Mouse (Mus musculus) neural tube, embryonic 14.5 days (tissue): ENCODE measurements around the gene Rabgap1l. TPM values are rescaled to one million over a fixed set of nuclear protein-coding genes. Genes with fewer than 3 reads are reported as not detected.

Experiments used
- ATAC-seq: fragments of 200-750 bp; cut with Nextera tagmentation; 2 replicates; pipeline ENCODE4 v1.8.0; 2017; ENCODE audit warnings: low read depth, mild to moderate bottlenecking, moderate TSS enrichment, moderate library complexity
- H3K27ac ChIP-seq: fragments of 300-500 bp; sonication (generic); 2 replicates; pipeline ENCODE4 v1.5.1; 2014; ENCODE audit warnings: low read depth, mild to moderate bottlenecking, control low read depth, low read length, moderate library complexity, mixed read lengths
- H3K27me3 ChIP-seq: fragments of 300-500 bp; sonication (generic); 2 replicates; pipeline ENCODE4 v1.6.1; 2014; ENCODE audit warnings: low read length; ENCODE audit not compliant: control insufficient read depth, insufficient read depth
- H3K36me3 ChIP-seq: fragments of 300-500 bp; sonication (generic); 2 replicates; pipeline ENCODE4 v1.6.1; 2014; ENCODE audit warnings: low read length, mixed read lengths; ENCODE audit not compliant: control insufficient read depth, insufficient read depth
- H3K4me1 ChIP-seq: fragments of 300-500 bp; sonication (generic); 2 replicates; pipeline ENCODE4 v1.6.1; 2014; ENCODE audit warnings: low read length; ENCODE audit not compliant: control insufficient read depth, insufficient read depth
- H3K4me2 ChIP-seq: fragments of 300-500 bp; sonication (generic); 2 replicates; pipeline ENCODE4 v1.6.1; 2014; ENCODE audit warnings: mild to moderate bottlenecking, low read depth, low read length, control low read depth
- H3K4me3 ChIP-seq: fragments of 300-500 bp; sonication (generic); 2 replicates; pipeline ENCODE4 v1.5.1; 2014; ENCODE audit warnings: low read depth, low read length, control low read depth, mixed read lengths
- H3K9ac ChIP-seq: fragments of 300-500 bp; sonication (generic); replicated peaks from 2 replicates; pipeline ENCODE4 v1.6.1; 2014; ENCODE audit warnings: low read depth, mild to moderate bottlenecking, control low read depth, low read length, mixed read lengths
- H3K9me3 ChIP-seq: fragments of 300-500 bp; sonication (generic); 2 replicates; pipeline ENCODE4 v1.6.1; 2016; ENCODE audit warnings: low read length; ENCODE audit not compliant: control insufficient read depth
- WGBS: fragments of 180-500 bp; shearing (Covaris S2); extraction: QIAGEN DNeasy Blood & Tissue Kit; methylation state at CpG from one replicate; pipeline ENCODE4 v1.1.7; 2014; 5-methylcytosine and 5-hydroxymethylcytosine counted together
- polyA plus RNA-seq: library from polyadenylated mRNA; unstranded; fragments of >200 nt; fragmentation: Nextera tagmentation; extraction: Ambion mirVana; gene quantifications from 2 replicates; pipeline ENCODE4 v1.2.1, GENCODE M21; 2014

Rabgap1l gene
- polyA plus RNA-seq, 1 experiment from 2014 or later, result 61.3 TPM

GRCm38 (mm10) chr1:160281337-160282084, 511.5 kb downstream of the Rabgap1l start:
- no peaks in the 10 kb centered on the region for H3K27me3 ChIP-seq
- no peak overlapping the region for H3K4me2 ChIP-seq
- H3K36me3 ChIP-seq, result no peaks in the 10 kb centered on the region
- ATAC-seq, result no peak
- H3K4me3 ChIP-seq, result no peak overlapping the region
- 60% methylated on average over 3 of the region's 3 CpGs for WGBS
- no peak overlapping the region for H3K27ac ChIP-seq
- H3K9ac ChIP-seq, result no peak overlapping the region
- H3K9me3 ChIP-seq, result no peaks in the 10 kb centered on the region
- H3K4me1 ChIP-seq, result no peaks in the 10 kb centered on the region

GRCm38 (mm10) chr1:160280603-160281002, 512.4 kb downstream of the Rabgap1l start:
- no peak overlapping the region for H3K4me3 ChIP-seq
- H3K9me3 ChIP-seq, result no peaks in the 10 kb centered on the region
- WGBS, result 81% methylated on average over 4 of the region's 4 CpGs
- no peak overlapping the region for H3K27ac ChIP-seq
- no peaks in the 10 kb centered on the region for H3K36me3 ChIP-seq
- no peak overlapping the region for H3K9ac ChIP-seq
- no peaks in the 10 kb centered on the region for H3K4me1 ChIP-seq
- no peak for ATAC-seq
- H3K27me3 ChIP-seq, result no peaks in the 10 kb centered on the region
- H3K4me2 ChIP-seq, result no peak overlapping the region

GRCm38 (mm10) chr1:160277940-160278682, 514.9 kb downstream of the Rabgap1l start:
- ATAC-seq, result peak; percentile 78; the same call in 1 of the 2 replicates
- Histone ChIP-seq H3K27me3 (no peaks in the 10 kb centered on the region), H3K4me1 (no peaks in the 10 kb centered on the region), H3K9ac (no peak overlapping the region), H3K4me2 (no peak overlapping the region), H3K36me3 (no peaks in the 10 kb centered on the region), H3K27ac (no peak overlapping the region), H3K4me3 (no peak overlapping the region), H3K9me3 (no peaks in the 10 kb centered on the region)
- WGBS, result 67% methylated on average over 3 of the region's 3 CpGs

- Histone ChIP-seq H3K27me3 (no peaks in the 10 kb centered on the region), H3K4me2 (no peak overlapping the region), H3K4me1 (no peaks in the 10 kb centered on the region), H3K36me3 (no peaks in the 10 kb centered on the region), H3K27ac (no peak overlapping the region), H3K9ac (no peak overlapping the region), H3K9me3 (no peaks in the 10 kb centered on the region), H3K4me3 (no peak overlapping the region)
- 81% methylated on average over 2 of the region's 2 CpGs for whole genome bisulfite sequencing
- no peak for ATAC-seq
Observed at GRCm38 (mm10) chr1:160275248-160275647, 517.8 kb downstream of the Rabgap1l start.

DNA sequence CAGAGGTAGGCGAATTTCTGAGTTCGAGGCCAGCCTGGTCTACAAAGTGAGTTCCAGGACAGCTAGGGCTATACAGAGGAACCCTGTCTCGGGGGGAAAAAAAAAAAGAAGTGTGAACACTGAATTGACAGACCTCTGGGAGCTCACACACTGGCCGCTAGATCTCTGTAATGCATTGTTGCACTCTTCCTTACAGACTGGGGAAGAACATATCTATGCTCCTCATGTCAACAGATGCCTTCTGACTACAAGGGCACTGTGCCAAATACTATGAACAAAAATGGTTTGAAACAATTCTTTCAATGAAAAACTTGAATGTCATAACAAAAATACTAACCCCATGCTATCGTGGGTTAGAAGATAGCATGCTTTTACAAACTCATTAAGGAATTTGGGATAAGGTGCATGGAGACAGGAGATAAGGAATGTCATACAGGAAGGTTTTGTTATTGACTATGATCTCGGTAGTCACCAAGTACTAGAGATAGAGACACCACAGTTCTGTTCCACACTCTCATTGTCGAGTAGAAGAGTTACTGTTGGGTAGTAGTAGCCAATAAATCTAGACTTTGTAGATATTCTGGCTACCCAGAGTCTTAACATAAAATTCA, 519.8 kb downstream of the Rabgap1l start:
- 90% methylated on average over 7 of the region's 7 CpGs for WGBS
- Histone ChIP-seq H3K27me3 (no peaks in the 10 kb centered on the region), H3K36me3 (no peaks in the 10 kb centered on the region), H3K4me3 (no peak overlapping the region), H3K4me2 (no peak overlapping the region), H3K4me1 (no peaks in the 10 kb centered on the region), H3K9me3 (no peaks in the 10 kb centered on the region), H3K9ac (no peak overlapping the region), H3K27ac (no peak overlapping the region)
- no peak for ATAC-seq

DNA sequence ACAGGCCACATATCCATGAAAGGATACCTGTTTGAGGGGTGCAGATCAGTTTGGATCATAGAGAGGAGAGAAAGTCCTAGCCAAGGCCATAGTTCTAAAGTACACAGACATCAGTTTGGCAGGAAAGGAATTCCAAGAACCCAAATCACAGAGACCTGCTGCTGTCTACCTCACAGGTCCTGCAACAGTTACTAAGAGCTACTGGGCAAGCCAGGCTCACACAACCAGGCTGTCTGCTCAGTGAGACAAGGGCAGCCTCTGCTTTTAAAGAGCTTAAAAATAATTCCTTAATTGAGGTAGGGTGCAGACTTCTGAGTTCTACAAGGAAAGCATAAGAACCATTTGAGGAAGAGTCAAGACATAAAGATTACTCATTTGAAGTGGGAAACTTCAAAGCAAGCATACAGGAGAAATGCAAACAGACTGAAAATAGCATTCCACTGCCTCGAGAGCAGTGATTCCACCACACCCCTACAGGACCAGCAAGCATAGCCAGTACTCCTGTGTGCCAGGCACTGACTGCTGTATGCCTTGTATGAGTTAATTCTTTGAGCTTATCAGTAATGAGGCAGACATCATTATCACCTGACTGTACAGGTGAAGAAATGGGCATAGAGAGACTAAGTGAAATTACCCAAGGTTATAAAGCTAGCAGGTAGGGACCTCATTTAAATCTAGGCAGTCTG, 521.6 kb downstream of the Rabgap1l start:
- no peaks in the 10 kb centered on the region for H3K4me1 ChIP-seq
- H3K27me3 ChIP-seq, result no peaks in the 10 kb centered on the region
- no peak overlapping the region for H3K27ac ChIP-seq
- H3K9me3 ChIP-seq, result no peaks in the 10 kb centered on the region
- H3K9ac ChIP-seq, result no peak overlapping the region
- no peak for ATAC-seq
- no peaks in the 10 kb centered on the region for H3K36me3 ChIP-seq
- WGBS, result 59% methylated on average over 1 of the region's 1 CpGs
- H3K4me2 ChIP-seq, result no peak overlapping the region
- no peak overlapping the region for H3K4me3 ChIP-seq

DNA sequence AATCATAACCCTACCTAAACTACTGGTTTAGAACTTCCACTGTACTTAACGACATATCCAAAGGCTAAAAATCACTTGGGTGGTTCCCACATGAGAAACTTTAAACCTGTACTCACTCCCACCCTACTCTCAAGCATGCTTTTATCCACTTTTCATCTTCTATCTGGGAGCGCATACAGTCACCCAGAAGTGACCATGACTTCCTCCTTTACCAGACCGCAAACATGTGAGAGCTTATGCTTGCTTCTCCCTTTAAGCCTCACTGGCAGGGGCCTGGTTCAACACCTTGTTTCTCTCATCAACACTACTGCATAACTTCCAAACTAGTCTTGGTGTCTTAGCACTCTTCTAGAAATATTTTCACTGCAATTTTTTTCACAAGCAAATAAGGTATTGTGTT, 524.7 kb downstream of the Rabgap1l start:
- Histone ChIP-seq H3K36me3 (no peaks in the 10 kb centered on the region), H3K9ac (no peak overlapping the region), H3K4me2 (no peak overlapping the region), H3K4me3 (no peak overlapping the region), H3K9me3 (no peaks in the 10 kb centered on the region), H3K27me3 (no peaks in the 10 kb centered on the region), H3K27ac (no peak overlapping the region), H3K4me1 (no peaks in the 10 kb centered on the region)
- no peak for ATAC-seq
- WGBS, result 96% methylated on average over 3 of the region's 3 CpGs

DNA sequence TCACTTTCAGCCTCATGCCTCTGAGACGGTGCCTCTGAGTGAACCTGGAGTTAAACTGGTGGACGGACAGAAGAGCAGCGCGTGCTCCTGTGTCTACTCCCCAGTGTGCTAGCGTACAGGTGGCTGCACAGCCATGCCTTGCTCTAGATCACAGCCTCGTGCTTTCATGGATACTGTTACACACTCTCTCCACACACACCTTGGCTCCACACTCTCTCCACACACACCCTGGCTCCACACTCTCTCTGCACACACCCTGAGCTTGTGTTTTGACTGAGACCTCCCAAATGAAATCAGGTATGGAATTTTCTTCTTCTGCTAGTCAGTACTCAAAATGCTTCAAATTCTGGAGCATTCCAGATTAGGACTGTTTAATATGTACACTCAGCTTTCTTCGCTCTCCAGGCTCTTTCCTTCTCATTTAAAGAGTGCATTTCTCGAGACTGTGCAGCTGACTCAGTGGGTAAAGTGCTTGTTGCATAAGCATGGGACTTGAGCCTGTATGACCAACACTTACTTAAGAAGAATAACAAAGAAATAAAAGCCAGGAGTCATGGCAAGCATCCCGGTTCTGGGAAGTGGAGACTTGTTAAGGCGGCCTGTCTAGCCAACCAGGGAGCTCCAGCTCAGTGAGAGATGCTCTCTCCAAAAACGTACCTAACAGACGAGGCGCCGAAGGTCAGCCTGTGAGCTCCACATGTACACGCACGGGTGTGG, 529.2 kb downstream of the Rabgap1l start:
- 89% methylated on average over 16 of the region's 16 CpGs for whole genome bisulfite sequencing
- ATAC-seq, result no peak
- no peak overlapping the region for H3K27ac ChIP-seq

More for the DNA sequence above, 529.2 kb downstream of the Rabgap1l start:
- Histone ChIP-seq H3K4me2 (no peak overlapping the region), H3K4me3 (no peak overlapping the region), H3K4me1 (peaks cover 3% of the 10 kb centered on the region; the same call in 1 of the 2 replicates), H3K9ac (no peak overlapping the region), H3K36me3 (no peaks in the 10 kb centered on the region), H3K9me3 (no peaks in the 10 kb centered on the region), H3K27me3 (no peaks in the 10 kb centered on the region)
